Mouse (Mus musculus): ENCODE measurements around the gene Ubac1.

DNA sequence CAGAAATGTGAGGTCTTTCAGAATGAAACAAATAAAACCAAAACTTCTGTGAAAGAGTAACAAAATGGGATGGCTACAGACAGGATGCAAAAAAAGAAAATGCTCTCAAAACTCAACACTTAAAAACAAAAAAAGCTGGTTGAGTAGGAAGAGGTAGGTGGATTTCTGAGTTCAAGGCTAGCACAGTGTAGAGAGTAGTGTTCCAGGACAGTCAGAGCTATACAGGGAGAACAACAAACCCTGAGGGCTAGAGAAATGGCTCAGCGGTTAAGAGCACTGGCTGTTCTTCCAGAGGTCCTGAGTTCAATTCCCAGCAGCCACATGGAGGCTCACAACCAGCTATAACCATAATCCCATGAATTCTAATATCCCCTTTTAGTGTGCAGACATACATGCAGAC is 47.0 kb upstream of the Ubac1 start:
- TF ChIP-seq CTCF (IDR thresholded peaks at IDR 0.05; ENCODE audit: insufficient read depth, low read length) (no peak), POLR2A (IDR thresholded peaks at IDR 0.05; ENCODE audit: borderline replicate concordance, extremely low read depth, low read depth, low read length) (no peak)
